Mouse (Mus musculus): ENCODE results near the gene Bahcc1. TPM values are rescaled to one million over a fixed set of nuclear protein-coding genes. Genes with fewer than 3 reads are reported as not detected.

Bahcc1 gene
- total RNA-seq, 4 experiments from 2014 or later = 3.6 to 5.8 (median 4.7) TPM

DNA sequence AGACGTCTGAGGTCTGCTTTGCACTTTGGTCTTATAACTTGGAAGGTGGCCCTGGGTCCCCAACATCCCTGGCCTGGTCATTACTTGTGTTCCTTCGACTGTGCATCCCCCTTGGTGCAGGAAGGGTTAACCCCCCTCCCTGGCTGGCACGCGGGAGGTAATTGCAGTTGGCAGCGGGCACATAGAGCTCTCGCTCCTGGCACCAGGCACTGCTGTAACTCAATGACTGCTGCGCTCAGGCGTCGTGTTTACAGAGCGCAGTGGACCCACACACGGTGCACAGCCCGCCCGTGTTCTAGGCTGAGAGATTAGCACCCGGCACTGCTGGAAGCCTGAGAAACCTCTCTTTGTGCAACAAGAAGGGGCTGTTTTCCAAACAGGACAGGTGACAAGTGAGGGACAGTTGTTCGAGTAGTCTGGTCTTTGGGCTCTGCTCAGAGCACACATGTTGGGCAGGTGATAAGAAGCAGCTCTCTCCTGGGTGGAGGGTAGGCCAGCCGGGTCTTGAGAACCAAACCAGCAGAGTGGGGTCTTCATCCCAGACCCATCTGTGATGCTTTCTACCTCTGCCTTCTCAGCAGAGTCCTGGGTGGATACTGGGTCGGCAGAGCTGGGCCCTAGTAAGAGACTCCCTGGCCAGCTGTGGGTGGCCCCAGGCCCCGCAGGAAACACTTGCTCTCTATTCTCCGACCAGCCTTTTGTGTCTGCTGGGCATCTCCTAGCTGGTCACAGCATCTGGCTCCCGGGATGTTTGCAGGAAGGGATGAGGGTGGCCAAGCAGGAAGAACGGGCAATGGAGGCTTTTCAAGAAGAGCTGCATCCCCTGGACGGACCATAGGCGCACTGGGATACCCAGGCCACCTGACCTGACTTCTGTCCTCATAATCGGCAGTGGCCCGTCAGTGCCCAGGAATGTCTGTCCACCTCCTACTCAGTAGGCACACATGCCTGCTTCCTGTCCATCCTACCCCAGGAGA is 27.3 kb downstream of the Bahcc1 start:
- no peak for DNase-seq (ENCODE audit: low spot score in 2 of 2)

DNA sequence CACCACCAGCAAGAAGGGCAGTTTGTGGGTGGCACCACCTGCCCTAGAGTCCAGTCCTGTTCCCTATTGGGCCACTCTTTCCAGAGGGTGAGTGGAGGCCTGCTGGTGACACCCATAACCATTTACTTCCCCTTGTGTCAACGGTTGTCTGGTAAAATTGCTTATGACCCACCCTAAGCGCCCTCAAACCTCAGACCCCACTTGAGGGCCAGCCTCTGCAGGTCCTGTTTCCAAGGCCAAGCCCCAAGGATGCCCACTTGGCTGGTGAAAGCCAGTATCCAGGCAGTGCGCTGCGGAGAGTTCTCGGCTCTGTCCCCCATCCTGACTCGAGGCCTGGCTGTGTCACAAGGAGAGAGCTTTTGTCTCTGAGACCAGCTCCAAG is 28.0 kb downstream of the Bahcc1 start:
- no peak for DNase-seq (ENCODE audit: low spot score in 2 of 2)

GRCm38 (mm10) chr11:120261416-120262355 is 28.9 kb downstream of the Bahcc1 start:
- peak; percentile 91 to 94 for DNase-seq (ENCODE audit: low spot score in 2 of 2)

DNA sequence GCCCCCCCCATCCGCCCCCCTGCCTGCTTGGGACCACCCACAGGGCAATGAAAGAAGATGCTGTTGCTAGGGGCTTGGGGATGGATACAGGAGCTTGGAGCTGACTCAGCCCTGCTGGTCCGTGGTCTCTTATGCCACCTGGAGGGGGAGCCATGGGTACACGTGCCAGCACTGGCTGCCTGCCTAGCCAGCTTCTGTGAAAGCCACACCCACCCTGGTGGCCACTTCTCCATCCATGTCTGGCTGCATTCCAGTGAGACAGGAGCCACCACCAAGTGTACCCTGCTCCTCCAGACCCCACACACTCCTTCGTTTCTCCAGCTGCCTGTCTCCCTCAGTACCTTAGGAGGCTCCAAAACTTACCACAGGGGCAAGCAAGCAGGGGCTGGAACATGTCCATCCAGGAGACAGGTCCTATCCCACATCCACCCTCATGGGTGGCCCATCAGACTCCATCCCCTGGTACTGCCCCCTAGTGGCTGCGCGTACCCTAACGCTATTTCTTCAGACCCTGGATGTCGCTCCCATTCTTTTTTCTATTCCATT is 29.7 kb downstream of the Bahcc1 start:
- DNase-seq (ENCODE audit: low spot score in 2 of 2) = peak in 1 of 2 experiments; percentile 72

GRCm38 (mm10) chr11:120263176-120263575 is 30.4 kb downstream of the Bahcc1 start:
- no peak for DNase-seq (ENCODE audit: low spot score in 2 of 2)

DNA sequence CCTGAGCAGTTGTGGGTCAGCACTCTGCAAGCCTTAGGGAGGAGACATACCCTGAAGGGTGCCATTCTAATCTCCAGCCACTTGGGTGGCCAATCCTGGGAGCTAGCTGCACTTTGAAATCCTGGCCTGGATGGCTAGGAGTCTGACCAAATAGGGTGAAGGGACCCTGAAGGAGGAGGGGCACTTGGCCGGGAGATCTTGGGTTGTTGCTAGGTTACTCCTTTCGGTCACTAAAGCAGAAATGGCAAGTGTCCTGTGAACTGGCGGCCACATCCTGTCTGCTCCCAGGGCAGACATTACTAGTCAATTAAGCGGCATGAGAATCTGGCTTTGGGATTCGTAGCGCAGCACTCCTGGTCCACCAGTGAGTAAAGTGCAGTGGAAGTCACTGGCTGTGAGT is 31.3 kb downstream of the Bahcc1 start:
- no peak for DNase-seq (ENCODE audit: low spot score in 2 of 2)

GRCm38 (mm10) chr11:120265458-120265857 is 32.7 kb downstream of the Bahcc1 start:
- no peak for DNase-seq (ENCODE audit: low spot score in 2 of 2)

GRCm38 (mm10) chr11:120266259-120266758 is 33.6 kb downstream of the Bahcc1 start:
- DNase-seq (ENCODE audit: low spot score in 2 of 2) = no peak

DNA sequence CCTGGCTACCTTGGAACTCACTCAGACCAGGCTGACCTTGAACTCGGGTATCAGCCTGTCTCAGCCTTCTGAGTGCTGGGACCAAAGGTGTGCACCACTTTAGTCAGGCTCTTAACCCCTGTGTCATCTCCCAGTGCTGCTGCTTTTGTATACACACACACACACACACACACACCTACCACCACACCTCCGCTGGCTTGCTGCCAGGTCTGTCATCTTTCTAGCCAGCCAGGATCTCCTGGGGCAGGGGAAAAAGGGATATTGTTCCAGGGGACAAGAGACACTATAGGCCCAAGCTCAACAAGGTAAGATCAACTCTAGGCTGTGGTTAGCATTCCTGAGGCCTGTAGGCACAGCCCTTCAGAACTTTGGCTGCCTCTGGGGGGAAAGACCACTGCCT is 34.5 kb downstream of the Bahcc1 start:
- no peak for DNase-seq (ENCODE audit: low spot score in 2 of 2)

- DNase-seq (ENCODE audit: low spot score in 2 of 2) = no peak
Measured at GRCm38 (mm10) chr11:120267676-120268075, 34.9 kb downstream of the Bahcc1 start.

- DNase-seq (ENCODE audit: low spot score in 2 of 2) = no peak
Measured at GRCm38 (mm10) chr11:120268195-120268967, 35.6 kb downstream of the Bahcc1 start.

DNA sequence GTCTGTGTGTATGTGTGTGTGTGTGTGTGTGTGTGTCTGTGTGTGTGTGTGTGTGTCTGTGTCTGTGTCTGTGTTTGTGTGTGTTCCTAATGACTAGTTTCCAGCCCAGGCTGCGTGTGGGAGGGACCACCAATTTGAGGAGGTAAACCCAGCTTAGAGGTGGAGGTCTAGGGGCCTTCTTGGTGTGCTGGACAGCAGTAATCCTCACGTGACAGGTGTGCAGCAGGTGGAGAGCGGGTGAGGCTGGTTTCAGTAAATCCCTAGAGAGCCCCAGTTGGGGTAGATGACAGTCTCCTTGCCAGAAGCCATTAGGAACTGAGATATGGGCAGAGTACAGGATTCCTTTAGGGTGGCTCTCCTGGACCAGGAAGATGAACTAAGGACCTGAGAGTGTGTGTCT is 36.3 kb downstream of the Bahcc1 start:
- no peak for DNase-seq (ENCODE audit: low spot score in 2 of 2)

DNA sequence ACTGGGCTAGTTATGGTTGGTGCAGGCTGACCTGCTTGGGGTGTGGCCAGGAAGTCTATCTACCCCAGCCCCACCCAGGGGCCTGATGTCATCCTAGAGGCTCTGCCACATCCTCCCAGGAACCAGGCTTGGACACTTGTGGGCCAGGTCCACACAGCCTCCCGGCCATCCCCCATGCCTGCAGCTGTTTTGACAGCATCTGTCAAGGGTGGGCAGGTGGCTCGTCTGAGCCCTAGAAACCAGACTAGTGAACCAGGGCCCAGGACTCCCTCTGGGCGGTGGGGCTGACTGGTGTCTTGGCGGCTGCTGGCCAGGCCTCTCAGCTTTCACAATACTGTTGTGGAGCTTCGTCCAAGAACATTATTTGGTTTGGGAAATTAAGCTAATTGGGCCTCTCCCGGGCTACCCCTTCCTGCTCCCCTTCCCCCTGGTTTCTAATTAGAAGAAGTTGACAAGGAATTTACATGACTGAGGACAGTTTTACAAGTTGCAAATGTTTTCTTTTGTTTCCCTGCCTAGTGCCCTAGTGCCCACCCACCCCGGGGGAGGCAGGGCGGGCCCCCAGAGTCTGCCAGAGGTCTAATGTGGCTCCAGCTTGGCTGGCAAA is 36.9 kb downstream of the Bahcc1 start:
- DNase-seq (ENCODE audit: low spot score in 2 of 2) = peak in 1 of 2 experiments; percentile 62

DNA sequence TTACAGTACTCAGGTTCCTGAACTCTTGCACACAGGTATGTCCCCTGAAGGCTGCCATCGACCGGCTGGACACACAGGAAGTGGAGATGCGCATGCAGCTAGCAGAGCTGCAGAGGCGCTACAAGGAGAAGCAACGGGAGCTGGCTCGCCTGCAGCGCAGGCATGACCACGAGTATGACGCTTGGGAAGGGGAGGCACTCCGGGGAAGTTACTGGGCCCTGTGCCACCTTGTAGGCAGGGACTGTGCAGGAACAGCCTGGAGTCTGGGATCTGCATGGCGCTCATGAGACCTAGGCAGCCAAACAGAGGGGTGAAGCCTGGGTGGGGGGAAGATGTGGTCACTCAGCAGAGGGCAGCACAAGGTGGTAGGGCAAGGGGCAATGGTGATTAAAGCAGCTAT is 46.6 kb downstream of the Bahcc1 start:
- no peak for DNase-seq (ENCODE audit: low spot score in 2 of 2)

DNA sequence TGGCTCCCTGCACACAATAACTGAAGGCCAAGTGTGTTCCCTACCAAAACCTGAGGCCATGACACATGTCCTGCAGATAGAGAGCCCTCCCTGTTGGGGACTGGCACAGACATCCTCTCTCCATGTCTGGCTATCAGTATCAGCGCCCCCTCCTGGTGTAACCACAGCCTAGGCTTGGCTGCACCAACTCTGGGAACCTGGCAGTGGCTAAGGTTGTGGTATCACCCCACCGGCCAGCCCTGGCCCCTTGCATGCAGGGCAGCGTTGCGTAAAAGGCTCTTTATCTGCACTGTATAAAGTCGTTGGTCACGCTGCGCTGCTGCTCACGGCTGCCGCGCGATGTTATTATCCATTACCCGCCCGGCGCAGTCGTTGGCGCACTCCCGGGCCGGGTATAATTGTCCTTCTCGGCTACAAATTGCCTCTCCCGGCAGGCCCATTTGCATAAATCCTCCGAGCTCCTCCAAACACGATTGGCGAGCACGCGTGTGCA is 47.6 kb downstream of the Bahcc1 start:
- peak; percentile 41 to 67 for DNase-seq (ENCODE audit: low spot score in 2 of 2)

DNA sequence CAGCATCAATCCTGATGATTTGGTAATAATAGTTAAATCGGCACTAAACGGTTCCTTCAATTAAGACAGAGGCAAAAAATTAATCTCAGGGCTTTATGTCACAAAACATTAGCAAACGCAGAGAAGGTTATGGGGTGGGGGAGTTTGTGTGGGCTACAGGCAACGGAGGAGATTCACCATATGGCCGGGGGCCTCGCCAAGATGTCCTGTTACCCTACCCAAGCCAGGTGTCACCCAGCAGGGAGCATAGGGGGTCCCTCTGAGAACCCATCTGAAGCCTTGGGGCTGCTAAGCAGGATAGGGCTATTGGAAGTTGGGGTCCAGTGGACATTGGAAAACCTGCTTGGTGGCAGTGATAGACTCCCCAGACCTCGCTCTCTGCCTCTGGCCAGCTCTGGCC is 48.0 kb downstream of the Bahcc1 start:
- DNase-seq (ENCODE audit: low spot score in 2 of 2) = no peak

DNA sequence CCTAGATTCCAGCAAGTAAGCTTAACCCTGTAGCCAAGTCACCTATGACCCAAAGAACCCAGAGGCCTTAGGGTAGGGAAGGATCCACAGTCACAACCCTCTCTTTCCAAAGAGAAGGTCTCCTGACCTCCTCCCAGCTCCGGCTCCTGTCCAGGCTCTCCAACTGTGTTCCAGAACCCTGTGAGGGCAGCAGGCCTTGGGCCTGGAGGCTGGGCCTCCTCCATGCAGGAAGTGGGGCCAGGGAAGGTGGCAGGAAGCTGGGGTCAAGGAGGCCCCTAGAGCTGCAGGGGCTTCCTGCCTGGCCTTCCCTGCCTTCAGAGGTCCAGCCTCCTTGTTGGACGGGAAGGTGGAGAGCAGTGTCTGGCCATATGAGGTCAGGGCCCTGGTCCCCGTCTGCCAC is 48.5 kb downstream of the Bahcc1 start:
- DNase-seq (ENCODE audit: low spot score in 2 of 2) = no peak

DNA sequence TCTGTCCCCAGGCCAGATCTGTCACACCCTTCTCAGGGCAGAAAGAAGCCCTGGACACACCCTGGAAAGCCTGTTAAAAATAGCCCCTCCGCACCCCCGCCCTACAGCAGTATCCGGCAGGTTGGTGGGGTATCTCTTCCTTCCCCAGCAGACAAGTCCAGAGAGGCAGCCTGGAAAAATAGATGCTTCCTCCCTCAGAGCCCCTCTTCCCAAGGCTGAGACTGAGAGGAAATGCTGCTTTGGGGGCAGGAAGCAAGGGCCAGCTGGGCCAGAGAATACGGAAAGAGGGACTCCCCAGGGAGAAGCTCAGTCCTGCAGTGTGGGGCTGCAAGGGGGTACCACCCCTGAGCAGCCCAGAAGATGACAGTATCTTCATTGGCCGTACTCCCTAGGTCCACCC is 50.8 kb downstream of the Bahcc1 start:
- no peak for DNase-seq (ENCODE audit: low spot score in 2 of 2)

DNA sequence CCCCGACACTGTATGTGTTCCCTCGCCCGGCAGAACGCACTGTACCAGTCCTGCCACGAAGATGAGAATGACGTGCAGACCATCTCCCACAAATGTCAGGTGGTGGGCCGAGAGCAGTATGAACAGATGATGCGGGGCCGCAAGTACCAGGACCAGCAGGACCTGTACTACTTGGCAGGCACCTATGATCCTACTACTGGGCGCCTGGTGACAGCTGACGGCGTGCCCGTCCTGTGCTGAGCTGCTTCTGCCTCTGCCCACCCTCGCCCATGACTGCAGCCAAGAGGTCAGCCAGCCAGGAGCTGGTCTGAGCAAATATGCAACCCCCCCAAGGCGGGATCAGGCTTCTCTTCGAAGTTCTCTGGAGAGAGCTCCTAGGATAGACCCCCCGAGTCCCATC is 56.9 kb downstream of the Bahcc1 start:
- no peak for DNase-seq (ENCODE audit: low spot score in 2 of 2)

DNA sequence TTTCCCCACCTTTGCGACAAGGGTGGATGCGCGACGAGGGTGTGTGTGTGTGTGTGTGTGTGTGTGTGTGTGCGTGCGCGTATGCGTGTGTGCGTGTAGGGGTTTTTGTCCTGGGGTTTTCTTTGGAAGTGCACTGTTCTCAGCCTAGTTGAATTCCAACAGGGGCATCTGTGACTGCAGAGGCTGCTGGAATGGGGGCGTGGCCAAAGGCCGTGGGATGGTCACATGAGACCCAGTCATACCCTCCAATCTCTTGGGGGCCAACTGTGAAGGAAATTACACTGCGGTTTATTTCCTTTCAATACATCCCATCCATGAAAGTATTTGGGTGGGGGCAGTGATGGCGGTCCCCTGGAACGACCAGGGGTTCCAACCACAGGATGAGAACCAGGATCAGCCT is 57.5 kb downstream of the Bahcc1 start:
- DNase-seq (ENCODE audit: low spot score in 2 of 2) = no peak
